Mouse (Mus musculus): ENCODE data around the gene Gm3259. TPM values are rescaled to one million over a fixed set of nuclear protein-coding genes. Genes with fewer than 3 reads are reported as not detected.
"Not testable (repeated sequence)": the region's sequence is repeated elsewhere in the genome, so short reads cannot be mapped to it uniquely, and the experiment has no call there.

The Gm3259 gene
- not detected in 2 replicates for polyA plus RNA-seq (2011; ENCODE audit: insufficient read length, low read depth, missing spikeins)

DNA sequence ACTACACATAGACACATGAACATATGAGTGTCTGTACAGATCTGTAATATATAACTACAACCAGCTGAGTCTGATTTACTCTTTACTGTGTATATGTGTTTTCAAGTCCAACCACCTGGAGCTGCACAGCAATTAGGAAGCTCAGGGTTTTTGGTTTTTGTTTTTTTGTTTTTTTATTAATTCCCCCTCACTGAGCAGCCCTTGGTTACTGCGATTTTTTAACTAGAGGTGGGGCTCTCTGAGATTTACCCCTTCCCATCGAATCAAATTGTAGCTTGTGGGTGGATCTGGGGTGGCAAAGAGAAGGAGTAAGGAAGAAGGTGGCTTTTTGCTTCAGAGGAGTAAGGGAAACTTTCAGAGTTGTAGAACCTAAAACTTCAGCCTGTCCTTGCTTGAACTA, at the start of gene Gm3259:
Gm3259 (plus strand) TSS at position 301 of the 400 bp plus-strand sequence.
- not testable (repeated sequence) for H3K4me3 ChIP-seq (ENCODE audit: insufficient read depth, low read length); H3K27ac ChIP-seq (ENCODE audit: insufficient read depth, low read length); H3K4me1 ChIP-seq (ENCODE audit: control insufficient read depth, insufficient read depth, low read length)

- H3K4me3 ChIP-seq (ENCODE audit: insufficient read depth, low read length); H3K4me1 ChIP-seq (ENCODE audit: control insufficient read depth, insufficient read depth, low read length); H3K27ac ChIP-seq (ENCODE audit: insufficient read depth, low read length): not testable (repeated sequence)
Measured at GRCm38 (mm10) chr5:95272668-95273067, 33.0 kb upstream of the Gm3259 start, which contains the start of gene Gm10424. Gm10424 (minus strand) TSS chr5:95272768.

Other genes with a start within 250 kb of the Gm3259 start
- not detected in 2 replicates for gene Gm7942, start 199.0 kb upstream of the Gm3259 start, polyA plus RNA-seq (2011; ENCODE audit: insufficient read length, low read depth, missing spikeins)
- gene Gm16513, start 123.3 kb upstream of the Gm3259 start, polyA plus RNA-seq (2011; ENCODE audit: insufficient read length, low read depth, missing spikeins) = not detected in 2 replicates
- not detected in 2 replicates for gene Gm10424, start 33.1 kb upstream of the Gm3259 start, polyA plus RNA-seq (2011; ENCODE audit: insufficient read length, low read depth, missing spikeins)
- not detected in 2 replicates for gene D5Ertd577e, start 150.9 kb downstream of the Gm3259 start, polyA plus RNA-seq (2011; ENCODE audit: insufficient read length, low read depth, missing spikeins)
- gene Gm3286, start 204.8 kb downstream of the Gm3259 start, polyA plus RNA-seq (2011; ENCODE audit: insufficient read length, low read depth, missing spikeins) = not detected in 2 replicates